Mouse (Mus musculus) CH12.LX (cell line): Measurements from ENCODE around the gene Nadsyn1. TPM values are rescaled to one million over a fixed set of nuclear protein-coding genes. Genes with fewer than 3 reads are reported as not detected.

ENCODE experiments used
- DNase-seq: peaks from one replicate; pipeline ENCODE4 v3.0.0-alpha.2; 2013; ENCODE audit errors: extremely low read depth
- H3K27ac ChIP-seq: 2 replicates; pipeline ENCODE4 v1.5.1; 2012; ENCODE audit warnings: low read depth, mild to moderate bottlenecking, control low read depth, moderate library complexity; ENCODE audit not compliant: insufficient read depth
- H3K27me3 ChIP-seq: replicated peaks from 2 replicates; pipeline ENCODE3; 2012; ENCODE audit warnings: inconsistent platforms
- H3K36me3 ChIP-seq, 2 experiments: replicated peaks in 1 of 2; 2 replicates each; pipeline versions ENCODE3 to v1.6.1; 2012; ENCODE audit warnings: inconsistent platforms in 1 of 2, low read length in 1 of 2, mild to moderate bottlenecking in 1 of 2, mixed read lengths in 1 of 2, moderate library complexity in 1 of 2; ENCODE audit not compliant: control insufficient read depth in 1 of 2, insufficient read depth in 1 of 2
- H3K4me1 ChIP-seq, 2 experiments: 2 replicates each; pipeline ENCODE4 v1.6.1; 2012; ENCODE audit warnings: inconsistent platforms in 1 of 2, moderate library complexity in 1 of 2; ENCODE audit not compliant: insufficient read depth in 2 of 2, control insufficient read depth in 1 of 2
- H3K4me2 ChIP-seq: 2 replicates; pipeline ENCODE4 v1.6.1; 2012; ENCODE audit warnings: low read depth, mild to moderate bottlenecking, control low read depth; ENCODE audit not compliant: poor library complexity, insufficient read depth, severe bottlenecking
- H3K4me3 ChIP-seq, 3 experiments: fragments of 150-350 bp in 1 of 3; sonication (generic) in 1 of 3; replicated peaks in 1 of 3; 2 replicates each; pipeline versions ENCODE3 to v1.5.1; 2011 to 2012; ENCODE audit warnings: low read depth in 2 of 3, low read length in 2 of 3, mild to moderate bottlenecking in 2 of 3, moderate library complexity in 2 of 3, control low read depth in 1 of 3, improper control_type of control experiment in 1 of 3, inconsistent platforms in 1 of 3, mixed read lengths in 1 of 3; ENCODE audit not compliant: poor library complexity in 1 of 3
- H3K79me2 ChIP-seq: replicated peaks from 2 replicates; pipeline ENCODE4 v1.6.1; 2012; ENCODE audit warnings: mild to moderate bottlenecking, moderate library complexity; ENCODE audit not compliant: control insufficient read depth, poor library complexity, insufficient read depth, severe bottlenecking; ENCODE audit errors: extremely low read depth
- H3K9ac ChIP-seq: 2 replicates; pipeline ENCODE4 v1.6.1; 2012; ENCODE audit warnings: low read depth, mild to moderate bottlenecking, control low read depth, moderate library complexity; ENCODE audit not compliant: insufficient read depth
- H3K9me3 ChIP-seq: replicated peaks from 2 replicates; pipeline ENCODE3; 2012; ENCODE audit warnings: low read length, inconsistent platforms, mixed read lengths
- BHLHE40 ChIP-seq: IDR thresholded peaks from 2 replicates; pipeline ENCODE4 v1.6.1; 2011; ENCODE audit warnings: mild to moderate bottlenecking, low read depth, low read length, improper control_type of control experiment
- CHD1 ChIP-seq: IDR thresholded peaks from 2 replicates; pipeline ENCODE4 v1.6.1; 2012; ENCODE audit warnings: low read depth, low read length, improper control_type of control experiment, inconsistent platforms
- CHD2 ChIP-seq: IDR thresholded peaks from 2 replicates; pipeline ENCODE4 v1.6.1; 2011; ENCODE audit warnings: low read length, improper control_type of control experiment
- CTCF ChIP-seq, 2 experiments: IDR thresholded peaks in 1 of 2; conservative IDR thresholded peaks in 1 of 2; 2 replicates each; pipeline ENCODE4 v1.5.1; 2011 to 2012; ENCODE audit warnings: low read depth in 2 of 2, low read length in 2 of 2, improper control_type of control experiment in 1 of 2, inconsistent platforms in 1 of 2, mild to moderate bottlenecking in 1 of 2, moderate library complexity in 1 of 2
- ELF1 ChIP-seq: IDR thresholded peaks from 2 replicates; pipeline ENCODE4 v1.6.1; 2014; ENCODE audit warnings: low read depth, mild to moderate bottlenecking, inconsistent platforms, low read length, improper control_type of control experiment
- HCFC1 ChIP-seq: IDR thresholded peaks from 2 replicates; pipeline ENCODE4 v1.6.1; 2012; ENCODE audit warnings: low read depth, mild to moderate bottlenecking, inconsistent platforms, low read length, improper control_type of control experiment
- JUND ChIP-seq: conservative IDR thresholded peaks from 2 replicates; pipeline ENCODE4 v1.6.1; 2011; ENCODE audit warnings: low read depth, low read length, improper control_type of control experiment
- MXI1 ChIP-seq: IDR thresholded peaks from 2 replicates; pipeline ENCODE4 v1.6.1; 2011; ENCODE audit warnings: mild to moderate bottlenecking, low read depth, low read length, improper control_type of control experiment
- MYC ChIP-seq: IDR thresholded peaks from 2 replicates; pipeline ENCODE4 v1.6.1; 2011; ENCODE audit warnings: low read depth, mild to moderate bottlenecking, improper control_type of control experiment, low read length
- NRF1 ChIP-seq: IDR thresholded peaks from 2 replicates; pipeline ENCODE4 v1.6.1; 2014; ENCODE audit warnings: low read depth, mild to moderate bottlenecking, inconsistent platforms, low read length, improper control_type of control experiment, moderate library complexity
- PAX5 ChIP-seq: IDR thresholded peaks from 2 replicates; pipeline ENCODE4 v1.6.1; 2012; ENCODE audit warnings: low read length, inconsistent platforms, mixed read lengths
- POLR2A ChIP-seq: IDR thresholded peaks from 2 replicates; pipeline ENCODE4 v1.6.1; 2011; ENCODE audit warnings: low read depth, mild to moderate bottlenecking, improper control_type of control experiment, low read length
- RAD21 ChIP-seq: IDR thresholded peaks from 2 replicates; pipeline ENCODE4 v1.6.1; 2011; ENCODE audit warnings: low read depth, mild to moderate bottlenecking, low read length, improper control_type of control experiment, moderate library complexity
- SMC3 ChIP-seq: IDR thresholded peaks from 2 replicates; pipeline ENCODE4 v1.6.1; 2011; ENCODE audit warnings: low read depth, low read length, improper control_type of control experiment
- TBP ChIP-seq: conservative IDR thresholded peaks from 2 replicates; pipeline ENCODE4 v1.6.1; 2011; ENCODE audit warnings: low read depth, low read length, improper control_type of control experiment
- USF1 ChIP-seq: IDR thresholded peaks from 2 replicates; pipeline ENCODE4 v1.6.1; 2014; ENCODE audit warnings: low read depth, mild to moderate bottlenecking, inconsistent platforms, low read length, improper control_type of control experiment
- ZC3H11A ChIP-seq: IDR thresholded peaks from 2 replicates; pipeline ENCODE4 v1.6.1; 2012; ENCODE audit warnings: low read depth, mild to moderate bottlenecking, inconsistent platforms, low read length, improper control_type of control experiment
- ZKSCAN1 ChIP-seq: IDR thresholded peaks from 2 replicates; pipeline ENCODE4 v1.6.1; 2012; ENCODE audit warnings: low read depth, inconsistent platforms, low read length, improper control_type of control experiment, borderline replicate concordance
- ZMIZ1 ChIP-seq: IDR thresholded peaks from 2 replicates; pipeline ENCODE4 v1.6.1; 2012; ENCODE audit warnings: low read depth, mild to moderate bottlenecking, inconsistent platforms, low read length, improper control_type of control experiment
- dilution Hi-C: fragments of 300-500 bp; cut with MboI; formaldehyde crosslinking; loops from 2 replicates; pipeline ENCODE4 v1.14.3; 2020; ENCODE audit warnings: low sequenced_read_pairs; ENCODE audit not compliant: extremely low pct_unique_long_range_greater_than_20kb, extremely low pct_ligation_motif_present
- in situ Hi-C: fragments of 300-500 bp; cut with MboI; formaldehyde crosslinking; loops from 3 replicates; pipeline ENCODE4 v1.14.3; 2019; ENCODE audit warnings: low sequenced_read_pairs, low pct_ligation_motif_present, low pct_unique_long_range_greater_than_20kb, mixed read lengths
- polyA plus RNA-seq: library from polyadenylated mRNA; unstranded; fragments of >175 nt; gene quantifications from 2 replicates; pipeline ENCODE4 v1.2.1, GENCODE M21; 2012; ENCODE audit warnings: low read depth; ENCODE audit not compliant: insufficient read length
- total RNA-seq, 2 experiments: library from RNA; depleted of rRNA; stranded (reverse); fragments of 300-350 nt in 1 of 2; fragments of >200 nt in 1 of 2; gene quantifications; 2 replicates each; pipeline ENCODE4 v1.2.3; 2012 to 2014

The Nadsyn1 gene
- total and polyA plus RNA-seq, 3 experiments = 5.4 to 11.7 (median 8.6) TPM

DNA sequence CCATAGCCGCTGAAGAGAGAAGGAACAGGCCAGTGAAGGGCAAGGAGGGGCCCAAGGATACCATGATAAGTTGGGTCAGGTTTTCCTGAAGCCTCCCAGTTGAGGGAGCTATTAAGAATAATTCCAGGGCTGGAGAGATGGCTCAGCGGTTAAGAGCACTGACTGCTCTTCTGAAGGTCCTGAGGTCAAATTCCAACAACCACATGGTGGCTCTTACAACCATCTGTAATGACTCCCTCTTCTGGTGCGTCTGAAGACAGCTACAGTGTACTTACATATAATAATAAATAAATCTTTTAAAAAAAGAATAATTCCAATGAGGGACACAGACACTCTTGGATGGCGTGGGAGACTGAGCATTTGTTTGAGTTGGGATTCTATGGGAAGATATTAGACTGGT is 3.4 kb downstream of the Nadsyn1 start:
- Histone ChIP-seq H3K36me3 (peaks cover 23 to 49% of the 10 kb centered on the region in 2 experiments), H3K27me3 (no peaks in the 10 kb centered on the region)

GRCm38 (mm10) chr7:143808909-143809308 is 13.7 kb downstream of the Nadsyn1 start:
- Histone ChIP-seq H3K27me3 (no peaks in the 10 kb centered on the region), H3K36me3 (peaks cover 35 to 89% of the 10 kb centered on the region in 2 experiments), H3K9ac (no peak overlapping the region), H3K4me3 (no peak overlapping the region), H3K9me3 (no peaks in the 10 kb centered on the region), H3K27ac (no peak overlapping the region), H3K4me2 (no peak overlapping the region), H3K79me2 (no peaks in the 10 kb centered on the region), H3K4me1 (no peaks in the 10 kb centered on the region)
- DNase-seq = peak; percentile 47
- in situ Hi-C loops = no loop called here
- dilution Hi-C loops = no loop called here
- TF ChIP-seq SMC3 = peak; percentile 36
- peak; percentile 52 to 76 for TF ChIP-seq CTCF (conservative IDR thresholded peaks at IDR 0.05 in 1 of 2, IDR thresholded peaks at IDR 0.05 in 1 of 2; ENCODE audit: low read depth in 2 of 2, low read length in 2 of 2)
- no peak for TF ChIP-seq JUND
- peak; percentile 74 for TF ChIP-seq RAD21

More for the DNA sequence above, 3.4 kb downstream of the Nadsyn1 start:
- H3K4me1 ChIP-seq = peaks cover 3 to 15% of the 10 kb centered on the region in 2 experiments; a peak in 2 of 4 replicates
- in situ Hi-C loops = no loop called here
- no peak overlapping the region for H3K4me2 ChIP-seq
- no peaks in the 10 kb centered on the region for H3K79me2 ChIP-seq
- DNase-seq = no peak
- no peak for TF ChIP-seq MXI1
- TF ChIP-seq POLR2A = no peak
- no peak for TF ChIP-seq NRF1
- no peak for TF ChIP-seq CHD2
- no peak for TF ChIP-seq BHLHE40
- TF ChIP-seq HCFC1 = no peak
- no peak for TF ChIP-seq PAX5
- TF ChIP-seq ZKSCAN1 = no peak
- TF ChIP-seq ELF1 = no peak
- no peak for TF ChIP-seq MYC
- TF ChIP-seq TBP = no peak
- TF ChIP-seq JUND = no peak
- TF ChIP-seq ZC3H11A = no peak
- no peak for TF ChIP-seq RAD21
- TF ChIP-seq CTCF (conservative IDR thresholded peaks at IDR 0.05 in 1 of 2, IDR thresholded peaks at IDR 0.05 in 1 of 2; ENCODE audit: low read depth in 2 of 2, low read length in 2 of 2) = no peak
- no peak for TF ChIP-seq CHD1
- no peak for TF ChIP-seq USF1
- TF ChIP-seq ZMIZ1 = no peak
- TF ChIP-seq, all 38 proteins: peak for 0
- Histone ChIP-seq H3K9me3 (no peaks in the 10 kb centered on the region), H3K27ac (no peak overlapping the region), H3K4me3 (no peak overlapping the region), H3K9ac (no peak overlapping the region)
- dilution Hi-C loops = no loop called here
